Mouse (Mus musculus): ENCODE measurements around the gene Nts. TPM values are rescaled to one million over a fixed set of nuclear protein-coding genes. Genes with fewer than 3 reads are reported as not detected.

Gene Nts
- polyA plus RNA-seq (2014; fragmentation: Nextera tagmentation; extraction: Ambion mirVana) = 0.56 and 0.81 TPM in 2 replicates

DNA sequence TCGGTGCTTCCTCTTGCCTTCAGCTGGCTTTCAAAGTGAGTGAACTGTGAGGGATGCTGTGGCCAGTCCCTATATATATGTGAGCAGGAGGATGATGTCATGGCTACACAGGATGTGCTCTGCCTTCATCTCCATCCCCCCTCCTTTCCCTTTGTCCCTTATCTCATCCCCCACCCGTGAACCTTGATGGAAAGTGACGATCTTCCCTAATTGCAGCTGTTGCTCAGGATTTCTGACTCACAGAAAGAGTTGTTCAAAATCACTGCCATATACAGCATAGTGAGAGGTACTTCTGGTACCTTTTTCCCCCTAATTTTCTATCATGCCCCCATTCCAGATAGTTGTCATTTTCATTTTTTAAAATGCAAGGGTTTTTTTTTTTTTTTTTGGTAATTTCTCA is at the start of gene Nts:
Nts (minus strand) TSS at position 101 of the 400 bp plus-strand sequence.
- Histone ChIP-seq H3K36me3 (ENCODE audit: control insufficient read depth, insufficient read depth, low read length) (no peaks in the 10 kb centered on the region), H3K4me1 (ENCODE audit: control insufficient read depth, insufficient read depth, low read length) (no peaks in the 10 kb centered on the region), H3K27me3 (ENCODE audit: control insufficient read depth, insufficient read depth, low read length) (no peaks in the 10 kb centered on the region), H3K9me3 (ENCODE audit: control insufficient read depth, low read length) (no peaks in the 10 kb centered on the region), H3K4me2 (no peak within 1 kb of the TSS), H3K27ac (ENCODE audit: low read depth, low read length) (no peak within 1 kb of the TSS), H3K9ac (ENCODE audit: low read length) (no peak within 1 kb of the TSS), H3K4me3 (ENCODE audit: low read depth, low read length) (no peak within 1 kb of the TSS)
- WGBS = 36% methylated on average over 3 of the region's 3 CpGs
- DNase-seq (ENCODE audit: low spot score, missing footprints) (no peak), ATAC-seq (ENCODE audit: low FRiP score) (no peak)

DNA sequence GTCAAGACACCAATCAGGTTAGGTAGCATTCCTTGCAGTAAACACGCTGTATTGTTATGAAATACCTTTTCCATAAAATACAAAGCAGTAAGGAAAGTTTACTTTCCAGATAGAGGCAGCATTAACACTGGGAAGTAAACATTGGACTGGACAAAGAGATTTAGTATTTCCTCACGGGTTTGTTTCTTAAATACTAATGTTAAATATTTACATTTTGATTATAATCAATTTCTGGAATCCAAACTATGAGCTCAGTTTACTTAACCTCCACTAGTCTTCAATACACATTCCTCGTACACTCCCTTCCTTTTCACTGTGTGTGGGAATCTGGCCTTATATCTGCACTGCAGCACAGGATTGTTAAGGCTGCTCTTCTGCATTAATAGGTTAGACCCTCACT is 37.6 kb upstream of the Nts start:
- ATAC-seq (ENCODE audit: low FRiP score) (no peak), DNase-seq (ENCODE audit: low spot score, missing footprints) (no peak)

DNA sequence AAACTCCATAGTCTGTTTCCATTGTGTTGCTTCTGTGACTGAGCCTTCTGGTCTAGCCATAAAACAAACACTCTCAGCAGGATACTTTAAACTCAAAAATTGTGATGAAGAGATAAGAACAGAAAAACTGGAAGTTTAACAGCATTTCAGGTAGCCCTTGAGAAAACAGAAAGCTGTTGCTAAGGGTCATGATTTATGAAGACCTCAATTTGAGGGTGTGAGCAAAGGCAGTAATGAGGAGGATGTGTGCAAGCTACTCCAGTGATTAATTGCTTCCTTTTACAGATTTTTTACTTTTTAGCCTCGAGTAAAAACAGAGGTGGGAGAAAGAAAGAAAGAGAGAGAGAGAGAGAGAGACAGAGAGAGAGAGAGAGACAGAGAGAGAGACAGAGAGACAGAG is 23.9 kb upstream of the Nts start:
- Histone ChIP-seq H3K4me2 (no peak overlapping the region), H3K4me1 (ENCODE audit: control insufficient read depth, insufficient read depth, low read length) (no peaks in the 10 kb centered on the region), H3K9me3 (ENCODE audit: control insufficient read depth, low read length) (no peaks in the 10 kb centered on the region), H3K27ac (ENCODE audit: low read depth, low read length) (no peak overlapping the region), H3K9ac (ENCODE audit: low read length) (no peak overlapping the region), H3K4me3 (ENCODE audit: low read depth, low read length) (no peak overlapping the region), H3K36me3 (ENCODE audit: control insufficient read depth, insufficient read depth, low read length) (no peaks in the 10 kb centered on the region), H3K27me3 (ENCODE audit: control insufficient read depth, insufficient read depth, low read length) (no peaks in the 10 kb centered on the region)
- DNase-seq (ENCODE audit: low spot score, missing footprints) (no peak), ATAC-seq (ENCODE audit: low FRiP score) (no peak)
- WGBS = 61% methylated on average over 1 of the region's 1 CpGs

More for the DNA sequence above, 37.6 kb upstream of the Nts start:
- Histone ChIP-seq H3K4me3 (ENCODE audit: low read depth, low read length) (no peak overlapping the region), H3K9me3 (ENCODE audit: control insufficient read depth, low read length) (no peaks in the 10 kb centered on the region), H3K27ac (ENCODE audit: low read depth, low read length) (no peak overlapping the region), H3K36me3 (ENCODE audit: control insufficient read depth, insufficient read depth, low read length) (no peaks in the 10 kb centered on the region), H3K9ac (ENCODE audit: low read length) (no peak overlapping the region), H3K4me1 (ENCODE audit: control insufficient read depth, insufficient read depth, low read length) (no peaks in the 10 kb centered on the region), H3K27me3 (ENCODE audit: control insufficient read depth, insufficient read depth, low read length) (no peaks in the 10 kb centered on the region), H3K4me2 (no peak overlapping the region)
- WGBS = 76% methylated on average over 3 of the region's 3 CpGs

DNA sequence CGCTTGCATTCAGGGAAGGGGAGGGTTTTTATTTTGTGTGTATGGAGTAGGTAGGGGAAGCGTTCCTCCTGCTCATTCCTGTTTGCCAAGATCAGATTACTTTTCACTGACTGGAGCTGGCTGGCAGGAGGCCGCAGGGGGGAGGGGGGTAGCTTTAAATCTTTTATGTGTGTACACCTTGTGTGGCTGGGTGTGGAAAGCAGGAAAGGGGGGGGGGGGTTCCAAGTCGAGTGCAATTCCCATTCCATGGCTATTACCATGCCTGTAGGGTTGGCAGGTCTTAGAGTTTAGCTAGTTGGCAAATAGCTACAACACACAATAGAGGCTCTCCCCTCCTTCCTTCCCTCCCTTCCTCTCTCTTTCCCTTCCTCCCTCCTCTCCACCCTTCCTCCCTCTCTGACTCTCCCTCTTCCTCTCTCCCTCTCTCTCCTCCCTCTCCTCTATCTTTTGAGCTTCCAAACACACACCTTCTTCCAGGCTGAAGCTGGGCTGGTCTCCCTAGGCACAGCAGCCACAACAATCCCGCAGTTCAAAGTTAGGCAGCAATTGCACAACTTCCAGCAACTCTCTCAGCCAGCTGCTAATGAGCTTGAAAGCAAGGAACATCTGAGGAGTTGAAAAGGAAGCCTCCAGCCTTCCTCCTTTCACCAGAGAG is 21.6 kb upstream of the Nts start, which contains the start of gene Rassf9:
Rassf9 (plus strand) TSS at position 416 of the 655 bp plus-strand sequence.
- no peaks in the 10 kb centered on the region for H3K4me1 ChIP-seq (ENCODE audit: control insufficient read depth, insufficient read depth, low read length)
- H3K9ac ChIP-seq (ENCODE audit: low read length) = no peak within 1 kb of the TSS
- no peaks in the 10 kb centered on the region for H3K36me3 ChIP-seq (ENCODE audit: control insufficient read depth, insufficient read depth, low read length)
- no peaks in the 10 kb centered on the region for H3K9me3 ChIP-seq (ENCODE audit: control insufficient read depth, low read length)
- peak; percentile 78 for DNase-seq (ENCODE audit: low spot score, missing footprints)
- no peak within 1 kb of the TSS for H3K4me3 ChIP-seq (ENCODE audit: low read depth, low read length)
- H3K27ac ChIP-seq (ENCODE audit: low read depth, low read length) = no peak within 1 kb of the TSS
- H3K4me2 ChIP-seq = no peak within 1 kb of the TSS
- peak; percentile 62 for ATAC-seq (ENCODE audit: low FRiP score)
- 11% methylated on average over 5 of the region's 5 CpGs for WGBS
- H3K27me3 ChIP-seq (ENCODE audit: control insufficient read depth, insufficient read depth, low read length) = no peaks in the 10 kb centered on the region

DNA sequence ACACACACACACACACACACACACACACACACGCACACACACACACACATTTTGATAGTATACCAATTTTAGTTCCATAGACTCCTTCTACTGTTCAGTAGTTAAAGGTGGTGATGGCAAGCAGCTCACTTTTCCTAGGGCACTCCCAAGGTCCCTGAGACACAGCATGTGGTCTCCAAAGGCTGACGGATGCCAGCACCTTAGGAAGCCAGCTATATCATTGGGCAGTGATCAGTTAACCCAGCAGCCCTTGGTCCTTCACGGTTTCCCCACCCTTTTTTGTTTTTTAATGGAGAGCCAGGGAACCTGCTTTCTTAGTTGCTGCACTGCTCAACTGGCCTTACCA is 21.1 kb upstream of the Nts start:
- 42% methylated on average over 3 of the region's 3 CpGs for WGBS
- Histone ChIP-seq H3K27me3 (ENCODE audit: control insufficient read depth, insufficient read depth, low read length) (no peaks in the 10 kb centered on the region), H3K4me1 (ENCODE audit: control insufficient read depth, insufficient read depth, low read length) (no peaks in the 10 kb centered on the region), H3K27ac (ENCODE audit: low read depth, low read length) (no peak overlapping the region), H3K9ac (ENCODE audit: low read length) (no peak overlapping the region), H3K4me3 (ENCODE audit: low read depth, low read length) (no peak overlapping the region), H3K4me2 (no peak overlapping the region), H3K9me3 (ENCODE audit: control insufficient read depth, low read length) (no peaks in the 10 kb centered on the region), H3K36me3 (ENCODE audit: control insufficient read depth, insufficient read depth, low read length) (no peaks in the 10 kb centered on the region)
- DNase-seq (ENCODE audit: low spot score, missing footprints) (peak; percentile 81), ATAC-seq (ENCODE audit: low FRiP score) (peak; percentile 27; the same call in 1 of the 2 replicates)

DNA sequence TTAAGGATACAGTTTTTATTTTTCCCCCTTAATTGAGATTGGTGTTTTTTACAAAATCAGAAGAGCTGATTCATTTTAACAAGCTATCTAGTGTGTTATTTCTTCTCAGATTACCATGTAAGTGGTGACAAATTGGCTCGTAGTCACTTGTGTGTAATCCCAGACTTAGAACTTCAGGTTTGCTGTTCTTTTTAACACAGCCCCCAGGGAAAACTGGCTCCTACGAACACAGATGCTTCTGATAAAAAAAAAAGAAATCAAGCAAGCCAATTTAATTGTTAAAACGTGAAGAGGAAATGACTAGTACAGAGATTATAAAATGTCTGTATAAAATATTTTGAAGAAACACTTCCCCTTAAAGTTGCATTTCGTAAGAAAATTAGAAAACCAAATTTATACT is 17.1 kb upstream of the Nts start:
- 76% methylated on average over 4 of the region's 4 CpGs for WGBS
- Histone ChIP-seq H3K9me3 (ENCODE audit: control insufficient read depth, low read length) (no peaks in the 10 kb centered on the region), H3K27me3 (ENCODE audit: control insufficient read depth, insufficient read depth, low read length) (no peaks in the 10 kb centered on the region), H3K36me3 (ENCODE audit: control insufficient read depth, insufficient read depth, low read length) (no peaks in the 10 kb centered on the region), H3K27ac (ENCODE audit: low read depth, low read length) (no peak overlapping the region), H3K9ac (ENCODE audit: low read length) (no peak overlapping the region), H3K4me3 (ENCODE audit: low read depth, low read length) (no peak overlapping the region), H3K4me2 (no peak overlapping the region), H3K4me1 (ENCODE audit: control insufficient read depth, insufficient read depth, low read length) (no peaks in the 10 kb centered on the region)
- DNase-seq (ENCODE audit: low spot score, missing footprints) = peak; percentile 39
- ATAC-seq (ENCODE audit: low FRiP score) = no peak

DNA sequence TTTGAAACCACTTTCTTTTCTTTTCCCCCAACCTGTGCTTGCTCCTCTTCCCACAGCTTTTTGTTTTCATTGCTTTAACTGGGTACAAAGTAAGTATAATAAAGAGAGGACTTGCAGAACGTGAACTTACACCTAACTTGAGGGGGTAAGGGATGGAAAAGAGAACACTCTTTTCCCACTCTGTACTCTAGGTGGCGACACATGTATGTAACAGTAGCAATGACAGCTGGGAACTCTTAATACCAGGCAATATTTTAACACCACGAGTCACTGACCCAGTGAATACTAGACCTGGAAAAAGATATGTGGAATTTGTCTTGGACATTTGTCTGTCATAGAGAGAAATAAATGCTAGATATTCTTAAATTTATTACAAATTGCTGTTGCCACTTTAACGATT is 8.5 kb upstream of the Nts start:
- H3K4me1 ChIP-seq (ENCODE audit: control insufficient read depth, insufficient read depth, low read length) = no peaks in the 10 kb centered on the region
- H3K9ac ChIP-seq (ENCODE audit: low read length) = no peak overlapping the region
- ATAC-seq (ENCODE audit: low FRiP score) = peak; percentile 50; the same call in 1 of the 2 replicates
- H3K27ac ChIP-seq (ENCODE audit: low read depth, low read length) = no peak overlapping the region
- H3K9me3 ChIP-seq (ENCODE audit: control insufficient read depth, low read length) = no peaks in the 10 kb centered on the region
- no peaks in the 10 kb centered on the region for H3K27me3 ChIP-seq (ENCODE audit: control insufficient read depth, insufficient read depth, low read length)
- 34% methylated on average over 4 of the region's 4 CpGs for WGBS
- no peaks in the 10 kb centered on the region for H3K36me3 ChIP-seq (ENCODE audit: control insufficient read depth, insufficient read depth, low read length)
- no peak overlapping the region for H3K4me3 ChIP-seq (ENCODE audit: low read depth, low read length)
- H3K4me2 ChIP-seq = no peak overlapping the region
- peak; percentile 85 for DNase-seq (ENCODE audit: low spot score, missing footprints)

DNA sequence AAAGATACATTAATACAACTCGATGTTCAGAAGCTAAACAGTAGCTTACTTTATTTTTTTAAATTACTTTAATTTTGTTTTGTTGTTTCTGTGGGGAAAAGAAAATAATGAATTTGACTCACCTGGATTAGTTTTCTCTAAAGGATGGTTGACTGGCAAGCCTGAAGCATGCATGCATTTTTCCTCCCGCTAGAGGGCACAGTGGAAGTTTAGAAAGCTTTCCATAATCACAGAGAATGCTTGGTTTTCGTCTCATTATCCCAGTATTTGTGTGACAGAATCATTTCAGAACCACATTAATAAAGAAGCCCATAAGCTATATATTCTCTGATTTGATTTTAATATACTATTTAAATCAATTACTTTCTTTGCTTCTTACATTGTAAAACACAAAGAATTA is 1.5 kb upstream of the Nts start:
- WGBS = 19% methylated on average over 3 of the region's 3 CpGs
- Histone ChIP-seq H3K9ac (ENCODE audit: low read length) (no peak overlapping the region), H3K9me3 (ENCODE audit: control insufficient read depth, low read length) (no peaks in the 10 kb centered on the region), H3K36me3 (ENCODE audit: control insufficient read depth, insufficient read depth, low read length) (no peaks in the 10 kb centered on the region), H3K27ac (ENCODE audit: low read depth, low read length) (no peak overlapping the region), H3K4me1 (ENCODE audit: control insufficient read depth, insufficient read depth, low read length) (no peaks in the 10 kb centered on the region), H3K4me2 (no peak overlapping the region), H3K27me3 (ENCODE audit: control insufficient read depth, insufficient read depth, low read length) (no peaks in the 10 kb centered on the region), H3K4me3 (ENCODE audit: low read depth, low read length) (no peak overlapping the region)
- no peak for ATAC-seq (ENCODE audit: low FRiP score)
- DNase-seq (ENCODE audit: low spot score, missing footprints) = peak; percentile 88

DNA sequence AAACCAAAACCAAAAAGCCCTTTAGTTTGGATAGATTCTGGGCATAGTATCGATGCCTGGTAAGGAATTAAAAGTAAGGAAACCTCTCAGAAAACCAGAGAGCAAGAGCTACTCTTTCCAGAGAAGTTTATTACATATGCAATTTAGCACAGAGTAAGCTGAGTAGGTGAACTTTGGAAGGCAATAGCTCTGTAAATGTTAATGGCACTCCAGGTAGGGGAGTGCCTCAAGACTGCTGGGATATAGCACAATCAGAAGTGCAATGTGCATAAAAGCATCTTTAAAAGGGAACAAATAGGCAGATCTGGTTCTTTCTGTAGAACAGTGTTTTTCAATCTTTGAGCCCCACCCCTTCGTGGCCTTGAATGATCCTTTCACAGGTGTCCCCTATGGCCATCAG is 20.9 kb downstream of the Nts start:
- Histone ChIP-seq H3K36me3 (ENCODE audit: control insufficient read depth, insufficient read depth, low read length) (no peaks in the 10 kb centered on the region), H3K27ac (ENCODE audit: low read depth, low read length) (no peak overlapping the region), H3K27me3 (ENCODE audit: control insufficient read depth, insufficient read depth, low read length) (no peaks in the 10 kb centered on the region), H3K9ac (ENCODE audit: low read length) (no peak overlapping the region), H3K4me1 (ENCODE audit: control insufficient read depth, insufficient read depth, low read length) (no peaks in the 10 kb centered on the region), H3K4me2 (no peak overlapping the region), H3K4me3 (ENCODE audit: low read depth, low read length) (no peak overlapping the region), H3K9me3 (ENCODE audit: control insufficient read depth, low read length) (no peaks in the 10 kb centered on the region)
- DNase-seq (ENCODE audit: low spot score, missing footprints) = no peak
- no peak for ATAC-seq (ENCODE audit: low FRiP score)
- 86% methylated on average over 2 of the region's 2 CpGs for WGBS

Measured in midbrain, embryonic 11.5 days (tissue).